In the genomic region with DNA sequence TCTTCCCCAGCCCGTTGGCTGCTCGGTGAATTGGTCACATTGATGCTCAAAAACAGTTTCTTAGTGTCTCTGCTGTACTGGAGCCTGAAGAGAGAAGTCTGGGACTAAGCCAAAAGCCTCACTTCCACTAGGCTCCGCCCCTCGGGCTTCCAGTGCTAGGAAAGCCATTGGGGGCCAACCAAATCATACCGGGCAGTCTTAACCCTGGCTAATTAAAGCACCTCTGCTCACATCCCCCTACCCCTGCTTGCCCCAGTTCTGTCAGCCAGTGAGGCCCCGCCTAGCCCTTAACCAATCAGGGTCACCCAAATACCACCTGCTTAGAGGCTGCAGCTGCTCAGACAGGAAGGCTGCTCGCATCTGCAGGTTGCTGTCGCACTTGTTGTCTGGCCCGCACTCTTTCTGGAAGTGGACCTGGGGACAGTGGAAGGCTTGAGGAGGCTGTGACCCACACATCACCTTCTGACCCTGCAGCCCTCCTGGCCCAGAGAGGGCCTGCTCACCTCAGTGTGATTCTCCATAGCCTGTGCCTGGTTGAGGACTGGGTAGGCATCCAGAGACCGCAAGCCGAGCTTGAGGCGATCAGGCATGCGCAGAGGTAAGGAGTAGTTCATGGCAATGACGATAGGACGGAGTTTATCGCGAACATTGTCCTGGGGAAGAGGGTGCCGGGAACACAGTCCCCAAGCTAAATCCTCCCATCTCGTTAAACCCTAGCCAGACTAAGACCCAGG, we compare ENCODE assay signal across 10 mouse cellular contexts. TPM values are rescaled to one million over a fixed set of nuclear protein-coding genes. Genes with fewer than 3 reads are reported as not detected.
DNase-seq lines count a peak whose midpoint lies in the region; ATAC-seq and TF ChIP-seq lines count a peak whose summit lies in the region.
"Had no signal": no experiment of that assay in that cellular context is flagged by ENCODE, and none has a peak within 500 bp of the region (broad histone marks: within the 10 kb centered on the region; RNA-seq: fewer than 3 reads in every experiment).

No protein-coding gene starts in this region.

- no peak overlapping the region for H3K4me3 ChIP-seq in kidney, embryonic 15.5 days (replicated peaks)
- peak overlapping the region; percentile 34 for H3K4me3 ChIP-seq in embryonic facial prominence, embryonic 10.5 days
- no peak overlapping the region for H3K4me3 ChIP-seq in limb, embryonic 11.5 days (ENCODE audit: low read depth, low read length)
- no peak overlapping the region for H3K4me3 ChIP-seq in stomach, postnatal 0 days (ENCODE audit: low read depth, low read length)

- no peak for TF ChIP-seq EP300 in stomach, postnatal 0 days (optimal IDR thresholded peaks at IDR 0.05)

- peaks cover 5% of the 10 kb centered on the region; the same call in 1 of the 2 replicates for H3K4me1 ChIP-seq in kidney, embryonic 15.5 days
- H3K4me1 ChIP-seq in embryonic facial prominence, embryonic 10.5 days: peaks cover 15% of the 10 kb centered on the region
- H3K4me1 ChIP-seq in limb, embryonic 11.5 days (ENCODE audit: control insufficient read depth, insufficient read depth, low read length): peaks cover 5% of the 10 kb centered on the region; the same call in 1 of the 2 replicates
- H3K4me1 ChIP-seq in stomach, postnatal 0 days (replicated peaks; ENCODE audit: control insufficient read depth, insufficient read depth): no peaks in the 10 kb centered on the region

- DNase-seq in kidney, postnatal 14 days: no peak
- DNase-seq in embryonic facial prominence, embryonic 10.5 days (ENCODE audit: low spot score): peak; percentile 29
- DNase-seq in limb, embryonic 11.5 days (ENCODE audit: low spot score): peak; percentile 35
- DNase-seq in stomach, postnatal 0 days (ENCODE audit: low spot score): no peak
- no peak for DNase-seq in right cerebral cortex, adult 2 months (ENCODE audit: low spot score in 2 of 2)
- no peak for DNase-seq in gastrocnemius, adult 8-10 months (ENCODE audit: low spot score in 2 of 2)
- DNase-seq: right cerebral cortex, adult 18-20 months had no signal

- 0 out of 2 replicates have a peak, but pooled peaks have one; percentile 18 for ATAC-seq in kidney, embryonic 15.5 days (replicated peaks; ENCODE audit: low FRiP score)
- 0 out of 2 replicates have a peak, but pooled peaks have one; percentile 37 for ATAC-seq in limb, embryonic 11.5 days (ENCODE audit: insufficient number of reproducible peaks, low FRiP score, low TSS enrichment, low read depth)
- ATAC-seq in stomach, postnatal 0 days (ENCODE audit: low FRiP score, low TSS enrichment): peak; percentile 33
- ATAC-seq in megakaryocyte-erythroid progenitor cell, adult 5-6 weeks (replicated peaks; ENCODE audit: low FRiP score, low TSS enrichment, poor library complexity, severe bottlenecking): no peak

- 32% methylated on average over 19 of the region's 19 CpGs for WGBS in kidney, embryonic 15.5 days
- 23% methylated on average over 19 of the region's 19 CpGs for WGBS in embryonic facial prominence, embryonic 10.5 days
- WGBS in limb, embryonic 11.5 days: 28% methylated on average over 19 of the region's 19 CpGs
- WGBS in stomach, postnatal 0 days: 57% methylated on average over 19 of the region's 19 CpGs

- no peak overlapping the region for H3K27ac ChIP-seq in kidney, embryonic 15.5 days
- H3K27ac ChIP-seq in embryonic facial prominence, embryonic 10.5 days (replicated peaks): no peak overlapping the region
- no peak overlapping the region for H3K27ac ChIP-seq in limb, embryonic 11.5 days (replicated peaks; ENCODE audit: low read depth, low read length)
- H3K27ac ChIP-seq in stomach, postnatal 0 days (replicated peaks): no peak overlapping the region

- no peak overlapping the region for H3K4me2 ChIP-seq in kidney, embryonic 15.5 days
- peak overlapping the region; percentile 33 for H3K4me2 ChIP-seq in limb, embryonic 11.5 days (ENCODE audit: low read depth, severe bottlenecking)
- H3K4me2 ChIP-seq in stomach, postnatal 0 days (replicated peaks; ENCODE audit: low read depth): no peak overlapping the region

- TF ChIP-seq CTCF in stomach, postnatal 0 days (IDR thresholded peaks at IDR 0.05; ENCODE audit: low read depth): no peak

- peaks cover 7% of the 10 kb centered on the region; the same call in 1 of the 2 replicates for H3K27me3 ChIP-seq in kidney, embryonic 15.5 days
- peaks cover 30% of the 10 kb centered on the region for H3K27me3 ChIP-seq in embryonic facial prominence, embryonic 10.5 days (replicated peaks; ENCODE audit: low read depth, poor library complexity, severe bottlenecking)
- H3K27me3 ChIP-seq in limb, embryonic 11.5 days (ENCODE audit: control insufficient read depth, insufficient read depth, low read length): no peaks in the 10 kb centered on the region
- no peaks in the 10 kb centered on the region for H3K27me3 ChIP-seq in stomach, postnatal 0 days (ENCODE audit: control insufficient read depth, insufficient read depth, low read length)

- peaks cover 71% of the 10 kb centered on the region for H3K36me3 ChIP-seq in kidney, embryonic 15.5 days
- H3K36me3 ChIP-seq in embryonic facial prominence, embryonic 10.5 days (replicated peaks): peaks cover 63% of the 10 kb centered on the region
- H3K36me3 ChIP-seq in limb, embryonic 11.5 days (ENCODE audit: control insufficient read depth, insufficient read depth, low read length): no peaks in the 10 kb centered on the region
- peaks cover 5% of the 10 kb centered on the region for H3K36me3 ChIP-seq in stomach, postnatal 0 days (ENCODE audit: control insufficient read depth, insufficient read depth, low read length)

- no peaks in the 10 kb centered on the region for H3K9me3 ChIP-seq in kidney, embryonic 15.5 days (replicated peaks)
- no peaks in the 10 kb centered on the region for H3K9me3 ChIP-seq in embryonic facial prominence, embryonic 10.5 days
- H3K9me3 ChIP-seq in limb, embryonic 11.5 days (ENCODE audit: control insufficient read depth, low read length): no peaks in the 10 kb centered on the region
- H3K9me3 ChIP-seq in stomach, postnatal 0 days (ENCODE audit: control insufficient read depth, low read length): no peaks in the 10 kb centered on the region

- no peak overlapping the region for H3K9ac ChIP-seq in kidney, embryonic 15.5 days
- no peak overlapping the region; the same call in 1 of the 2 replicates for H3K9ac ChIP-seq in limb, embryonic 11.5 days (ENCODE audit: low read length)
- H3K9ac ChIP-seq in stomach, postnatal 0 days (ENCODE audit: low read length): no peak overlapping the region

RNA-seq across cellular contexts. Expression of gene Pdk2, which starts 15.8 kb away (rescaled TPM):
- polyA plus RNA-seq in kidney, embryonic 15.5 days (2015; fragmentation: Nextera tagmentation; extraction: Ambion mirVana): 49.4 and 56.2 TPM in 2 replicates
- 12.9 and 16.0 TPM in 2 replicates for polyA plus RNA-seq in embryonic facial prominence, embryonic 10.5 days (2016; fragmentation: Nextera tagmentation; extraction: Ambion mirVana)
- polyA plus RNA-seq in limb, embryonic 11.5 days (2014; fragmentation: Nextera tagmentation; extraction: Ambion mirVana): 19.3 and 20.1 TPM in 2 replicates
- 29.8 and 39.0 TPM in 2 replicates for polyA plus RNA-seq in stomach, postnatal 0 days (2015; fragmentation: Nextera tagmentation; extraction: Ambion mirVana)
- total RNA-seq in megakaryocyte-erythroid progenitor cell, adult 5-6 weeks (2014; fragmentation: Nextera tagmentation): 16.9 and 21.5 TPM in 2 replicates
- total RNA-seq in megakaryocyte-erythroid progenitor cell, adult 5-6 weeks (2017): 3.2 and 5.2 TPM in 2 replicates
- 100 to 1,000 TPM; 484 to 519 (median 495) TPM for total RNA-seq in gastrocnemius, adult 8-10 months (2022)

RNA-seq across cellular contexts. Expression of gene Itga3, which starts 19.7 kb away (rescaled TPM):
- 21.0 and 22.9 TPM in 2 replicates for polyA plus RNA-seq in kidney, embryonic 15.5 days (2015; fragmentation: Nextera tagmentation; extraction: Ambion mirVana)
- polyA plus RNA-seq in embryonic facial prominence, embryonic 10.5 days (2016; fragmentation: Nextera tagmentation; extraction: Ambion mirVana): 11.5 and 12.2 TPM in 2 replicates
- polyA plus RNA-seq in limb, embryonic 11.5 days (2014; fragmentation: Nextera tagmentation; extraction: Ambion mirVana): 5.7 and 6.8 TPM in 2 replicates
- 15.6 and 17.0 TPM in 2 replicates for polyA plus RNA-seq in stomach, postnatal 0 days (2015; fragmentation: Nextera tagmentation; extraction: Ambion mirVana)
- total RNA-seq in megakaryocyte-erythroid progenitor cell, adult 5-6 weeks (2014; fragmentation: Nextera tagmentation): not detected in 2 replicates
- total RNA-seq in megakaryocyte-erythroid progenitor cell, adult 5-6 weeks (2017): 0.28 TPM in 1 of 2 replicates, not detected in the other
- 1 to 10 TPM; 3.6 to 5.3 (median 4.1) TPM for total RNA-seq in gastrocnemius, adult 8-10 months (2022)
- total RNA-seq: MEL had no signal

RNA-seq across cellular contexts. Expression of gene Samd14, which starts 47.3 kb away (rescaled TPM):
- 16.9 and 21.2 TPM in 2 replicates for polyA plus RNA-seq in kidney, embryonic 15.5 days (2015; fragmentation: Nextera tagmentation; extraction: Ambion mirVana)
- 35.5 and 42.5 TPM in 2 replicates for polyA plus RNA-seq in embryonic facial prominence, embryonic 10.5 days (2016; fragmentation: Nextera tagmentation; extraction: Ambion mirVana)
- 34.1 and 35.6 TPM in 2 replicates for polyA plus RNA-seq in limb, embryonic 11.5 days (2014; fragmentation: Nextera tagmentation; extraction: Ambion mirVana)
- 6.7 and 7.2 TPM in 2 replicates for polyA plus RNA-seq in stomach, postnatal 0 days (2015; fragmentation: Nextera tagmentation; extraction: Ambion mirVana)
- 69.9 and 89.1 TPM in 2 replicates for total RNA-seq in megakaryocyte-erythroid progenitor cell, adult 5-6 weeks (2014; fragmentation: Nextera tagmentation)
- total RNA-seq in megakaryocyte-erythroid progenitor cell, adult 5-6 weeks (2017): 29.0 and 30.8 TPM in 2 replicates
- under 1 TPM; 0.24 to 0.62 (median 0.45) TPM for total RNA-seq in gastrocnemius, adult 8-10 months (2022)

Comparison
In these comparisons a context has a peak if more than half of its experiments do, and no peak if none do; other contexts are left out.
1. DNase-seq: peak in embryonic facial prominence, embryonic 10.5 days (single experiment) and limb, embryonic 11.5 days (single experiment); none in kidney, postnatal 14 days (single experiment), stomach, postnatal 0 days (single experiment), right cerebral cortex, adult 2 months (0 of 2) and gastrocnemius, adult 8-10 months (0 of 2).